ENCODE assay signal across 7 mouse cellular contexts in the genomic region with DNA sequence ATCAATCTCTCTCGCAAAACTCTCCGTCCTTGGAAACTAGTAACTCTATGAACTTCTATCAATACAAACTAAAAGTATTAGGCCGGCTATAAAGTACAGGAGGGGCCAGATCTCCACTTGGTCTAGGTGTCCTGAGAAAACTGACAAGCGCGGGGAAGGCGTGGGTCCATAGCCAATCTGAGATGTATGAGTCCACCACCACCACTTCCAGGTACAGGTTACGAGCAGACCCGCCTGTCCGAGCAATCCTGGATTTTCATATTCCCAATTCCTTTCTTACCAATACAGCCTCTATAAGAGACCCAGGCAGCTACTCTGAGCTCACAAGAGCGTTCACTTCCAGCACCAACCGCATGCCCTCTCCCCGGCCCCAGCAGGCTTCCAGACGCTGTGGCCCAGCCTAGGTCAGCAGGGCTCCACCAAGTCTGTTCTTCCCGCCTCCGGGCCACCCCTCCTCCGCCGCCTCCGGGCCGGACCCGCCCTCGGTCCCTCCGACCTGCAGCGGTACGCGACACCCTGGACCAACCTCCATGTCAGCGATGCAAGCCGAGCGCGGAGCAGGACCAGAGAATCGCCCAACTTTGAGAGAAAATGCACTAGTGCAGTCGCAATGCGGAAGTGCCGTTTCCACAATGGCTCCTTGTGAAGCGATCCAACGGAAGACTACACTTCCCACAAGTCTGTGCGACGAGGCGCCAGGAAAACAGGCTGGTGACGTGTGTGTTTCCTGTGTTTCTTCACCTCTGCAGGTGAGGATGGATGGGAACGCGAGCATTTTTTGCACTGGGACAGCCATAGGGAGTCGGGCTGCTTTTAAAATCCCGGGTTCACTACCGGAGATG. TPM values are rescaled to one million over a fixed set of nuclear protein-coding genes. Genes with fewer than 3 reads are reported as not detected.
A peak's percentile ranks its signal among the peaks of the same experiment; 100 is the strongest.
DNase-seq lines count a peak whose midpoint lies in the region; ATAC-seq lines count a peak whose summit lies in the region.

No protein-coding gene starts in this region.

- H3K4me3 ChIP-seq in intestine, embryonic 15.5 days (replicated peaks), result peak overlapping the region; percentile 83
- H3K4me3 ChIP-seq in midbrain, embryonic 10.5 days, result peak overlapping the region; percentile 92

- H3K36me3 ChIP-seq in intestine, embryonic 15.5 days, result no peaks in the 10 kb centered on the region
- peaks cover 13% of the 10 kb centered on the region; the same call in 1 of the 2 replicates for H3K36me3 ChIP-seq in midbrain, embryonic 10.5 days

- peak overlapping the region; percentile 58 for H3K4me2 ChIP-seq in intestine, embryonic 15.5 days (replicated peaks)

- under 1% methylated on average over 44 of the region's 44 CpGs for WGBS in intestine, embryonic 15.5 days
- under 1% methylated on average over 44 of the region's 44 CpGs for WGBS in midbrain, embryonic 10.5 days

- H3K27me3 ChIP-seq in intestine, embryonic 15.5 days (replicated peaks), result no peaks in the 10 kb centered on the region
- H3K27me3 ChIP-seq in midbrain, embryonic 10.5 days (ENCODE audit: low read depth, poor library complexity, severe bottlenecking), result no peaks in the 10 kb centered on the region

- H3K9me3 ChIP-seq in intestine, embryonic 15.5 days, result no peaks in the 10 kb centered on the region
- H3K9me3 ChIP-seq in midbrain, embryonic 10.5 days (replicated peaks), result 0 out of 2 replicates have a peak, but pooled peaks cover 6% of the 10 kb centered on the region

- intact Hi-C loops in gastrocnemius, postnatal 36 days (cut with DNase I), result no loop called here
- intact Hi-C loops in left cerebral cortex, postnatal 25 days (cut with DNase I), result loop anchor here (1.0 to 5.0 kb wide), 2 partner anchors 26 to 55 kb away; partner anchors contain the start of genes Gm26965, Zfp729b and Zfp87

- peak; percentile 99 for ATAC-seq in intestine, embryonic 15.5 days

- DNase-seq in adrenal gland, adult 2 months, result peak; percentile 90
- DNase-seq in embryo, embryonic 11.5 days (ENCODE audit: low read depth, low spot score), result peak; percentile 79
- peak; percentile 68 to 74 for DNase-seq in gastrocnemius, postnatal 36 days
- peak; percentile 92 to 96 for DNase-seq in left cerebral cortex, postnatal 25 days (ENCODE audit: low spot score in 2 of 2)
- peak; percentile 81 for DNase-seq in midbrain, embryonic 10.5 days (ENCODE audit: low spot score)
- DNase-seq in right cerebral cortex, postnatal 4 days, result peak; percentile 73

- H3K9ac ChIP-seq in intestine, embryonic 15.5 days, result peak overlapping the region; percentile 89

- H3K4me1 ChIP-seq in intestine, embryonic 15.5 days (replicated peaks), result peaks cover 6% of the 10 kb centered on the region
- peaks cover 15% of the 10 kb centered on the region for H3K4me1 ChIP-seq in midbrain, embryonic 10.5 days

- H3K27ac ChIP-seq in intestine, embryonic 15.5 days, result peak overlapping the region; percentile 90
- H3K27ac ChIP-seq in midbrain, embryonic 10.5 days (replicated peaks), result peak overlapping the region; percentile 95

RNA-seq across cellular contexts. Expression of gene Zfp748, which starts 0.9 kb away (rescaled TPM):
- 1 to 10 TPM; 9.0 to 9.3 TPM for total RNA-seq in adrenal gland, adult 2 months (2021)
- 0.66 and 0.75 TPM in 2 replicates for polyA plus RNA-seq in adrenal gland, adult 2 months (2012; rRNA removed)
- 1 to 10 TPM; 1.4 to 2.4 TPM for total RNA-seq in gastrocnemius, postnatal 36 days (2021)
- polyA plus RNA-seq in intestine, embryonic 15.5 days (2015; fragmentation: Nextera tagmentation; extraction: Ambion mirVana), result 11.5 and 11.7 TPM in 2 replicates
- 10 to 100 TPM in 1 of 2 experiments, 1 to 10 TPM in 1; 8.3 to 10.0 TPM for total RNA-seq in left cerebral cortex, postnatal 25 days (2021)
- 17.7 and 19.0 TPM in 2 replicates for polyA plus RNA-seq in midbrain, embryonic 10.5 days (2016; fragmentation: Nextera tagmentation; extraction: Ambion mirVana)

RNA-seq across cellular contexts. Expression of gene Zfp87, which starts 26.7 kb away (rescaled TPM):
- total RNA-seq in adrenal gland, adult 2 months (2021), result 10 to 100 TPM; 23.1 to 24.2 TPM
- polyA plus RNA-seq in adrenal gland, adult 2 months (2012; rRNA removed), result 3.0 and 4.2 TPM in 2 replicates
- 1 to 10 TPM; 3.8 to 4.2 TPM for total RNA-seq in gastrocnemius, postnatal 36 days (2021)
- 18.1 and 19.3 TPM in 2 replicates for polyA plus RNA-seq in intestine, embryonic 15.5 days (2015; fragmentation: Nextera tagmentation; extraction: Ambion mirVana)
- 10 to 100 TPM; 20.3 to 22.9 TPM for total RNA-seq in left cerebral cortex, postnatal 25 days (2021)
- 24.3 and 27.5 TPM in 2 replicates for polyA plus RNA-seq in midbrain, embryonic 10.5 days (2016; fragmentation: Nextera tagmentation; extraction: Ambion mirVana)

RNA-seq across cellular contexts. Expression of gene Gm26965, which starts 26.8 kb away (rescaled TPM):
- not detected for total RNA-seq in adrenal gland, adult 2 months (2021)
- not detected in 2 replicates for polyA plus RNA-seq in adrenal gland, adult 2 months (2012; rRNA removed)
- total RNA-seq in gastrocnemius, postnatal 36 days (2021), result not detected
- not detected in 2 replicates for polyA plus RNA-seq in intestine, embryonic 15.5 days (2015; fragmentation: Nextera tagmentation; extraction: Ambion mirVana)
- not detected for total RNA-seq in left cerebral cortex, postnatal 25 days (2021)
- polyA plus RNA-seq in midbrain, embryonic 10.5 days (2016; fragmentation: Nextera tagmentation; extraction: Ambion mirVana), result 0.29 TPM in 1 of 2 replicates, not detected in the other

RNA-seq across cellular contexts. Expression of gene Zfp58, which starts 52.4 kb away (rescaled TPM):
- 1 to 10 TPM; 7.5 to 7.6 TPM for total RNA-seq in adrenal gland, adult 2 months (2021)
- polyA plus RNA-seq in adrenal gland, adult 2 months (2012; rRNA removed), result 0.17 and 0.20 TPM in 2 replicates
- 1 to 10 TPM; 2.5 to 3.8 TPM for total RNA-seq in gastrocnemius, postnatal 36 days (2021)
- polyA plus RNA-seq in intestine, embryonic 15.5 days (2015; fragmentation: Nextera tagmentation; extraction: Ambion mirVana), result 10.6 and 12.4 TPM in 2 replicates
- total RNA-seq in left cerebral cortex, postnatal 25 days (2021), result 1 to 10 TPM; 6.0 to 8.1 TPM
- 15.1 and 15.9 TPM in 2 replicates for polyA plus RNA-seq in midbrain, embryonic 10.5 days (2016; fragmentation: Nextera tagmentation; extraction: Ambion mirVana)

RNA-seq across cellular contexts. Expression of gene Zfp729b, which starts 56.8 kb away (rescaled TPM):
- 1 to 10 TPM; 6.4 to 7.8 TPM for total RNA-seq in adrenal gland, adult 2 months (2021)
- polyA plus RNA-seq in adrenal gland, adult 2 months (2012; rRNA removed), result 0.03 and 0.09 TPM in 2 replicates
- total RNA-seq in gastrocnemius, postnatal 36 days (2021), result 1 to 10 TPM; 2.2 to 2.8 TPM
- polyA plus RNA-seq in intestine, embryonic 15.5 days (2015; fragmentation: Nextera tagmentation; extraction: Ambion mirVana), result 3.4 and 4.1 TPM in 2 replicates
- 1 to 10 TPM; 8.1 to 8.7 TPM for total RNA-seq in left cerebral cortex, postnatal 25 days (2021)
- polyA plus RNA-seq in midbrain, embryonic 10.5 days (2016; fragmentation: Nextera tagmentation; extraction: Ambion mirVana), result 3.2 and 3.7 TPM in 2 replicates

Comparison
In these comparisons a context has a peak if more than half of its experiments do, and no peak if none do; other contexts are left out.
1. Peak in every context shown above with its lines: DNase-seq, ATAC-seq, H3K4me3 ChIP-seq and H3K27ac ChIP-seq.
2. RNA of gene Zfp87, which starts 26.7 kb away (total RNA-seq): 23.1 to 24.2 TPM in adrenal gland, adult 2 months and 20.3 to 22.9 TPM in left cerebral cortex, postnatal 25 days; 3.8 to 4.2 TPM in gastrocnemius, postnatal 36 days; every median in the first group is over 4 times any median in the second.